Mouse (Mus musculus) heart, postnatal 0 days (tissue): ENCODE data around the gene Sema5a. TPM values are rescaled to one million over a fixed set of nuclear protein-coding genes. Genes with fewer than 3 reads are reported as not detected.
A peak's percentile ranks its signal among the peaks of the same experiment; 100 is the strongest.

Source experiments
- ATAC-seq: fragments of 200-750 bp; cut with Nextera tagmentation; 2 replicates; pipeline ENCODE4 v1.8.0; 2017; ENCODE audit warnings: low read depth, moderate number of reproducible peaks, moderate library complexity; ENCODE audit not compliant: insufficient read depth
- DNase-seq: peaks from one replicate; pipeline ENCODE4 v3.0.0-alpha.2; 2016; ENCODE audit warnings: low spot score
- H3K27ac ChIP-seq: fragments of 300-500 bp; sonication (generic); 2 replicates; pipeline ENCODE4 v1.5.1; 2014; ENCODE audit warnings: low read depth, mild to moderate bottlenecking
- H3K27me3 ChIP-seq: fragments of 300-500 bp; sonication (generic); 2 replicates; pipeline ENCODE4 v1.6.1; 2014; ENCODE audit warnings: low read length, mixed read lengths; ENCODE audit not compliant: control insufficient read depth, insufficient read depth
- H3K36me3 ChIP-seq: fragments of 300-500 bp; sonication (generic); replicated peaks from 2 replicates; pipeline ENCODE4 v1.6.1; 2014; ENCODE audit warnings: low read length, mixed read lengths; ENCODE audit not compliant: control insufficient read depth, insufficient read depth
- H3K4me1 ChIP-seq: fragments of 300-500 bp; sonication (generic); 2 replicates; pipeline ENCODE4 v1.6.1; 2014; ENCODE audit warnings: antibody characterized with exemption; ENCODE audit not compliant: control insufficient read depth, insufficient read depth
- H3K4me2 ChIP-seq: fragments of 300-500 bp; sonication (generic); 2 replicates; pipeline ENCODE4 v1.6.1; 2014; ENCODE audit warnings: low read depth, mild to moderate bottlenecking, low read length, moderate library complexity
- H3K4me3 ChIP-seq: fragments of 300-500 bp; sonication (generic); 2 replicates; pipeline ENCODE4 v1.5.1; 2014; ENCODE audit warnings: low read depth, low read length
- H3K9ac ChIP-seq: fragments of 300-500 bp; sonication (generic); replicated peaks from 2 replicates; pipeline ENCODE4 v1.6.1; 2014; ENCODE audit warnings: low read depth, low read length, mixed read lengths
- H3K9me3 ChIP-seq: fragments of 300-500 bp; sonication (generic); replicated peaks from 2 replicates; pipeline ENCODE4 v1.6.1; 2016; ENCODE audit warnings: low read length; ENCODE audit not compliant: control insufficient read depth
- CTCF ChIP-seq: IDR thresholded peaks from 2 replicates; pipeline ENCODE4 v1.5.1; 2016; ENCODE audit warnings: antibody characterized with exemption, control low read depth, low read depth
- EP300 ChIP-seq: IDR thresholded peaks from 2 replicates; pipeline ENCODE4 v1.6.1; 2016; ENCODE audit warnings: antibody characterized with exemption, low read depth
- WGBS: fragments of 180-500 bp; shearing (Covaris S2); extraction: QIAGEN DNeasy Blood & Tissue Kit; methylation state at CpG from one replicate; pipeline ENCODE4 v1.1.7; 2014; 5-methylcytosine and 5-hydroxymethylcytosine counted together
- polyA plus RNA-seq: library from polyadenylated mRNA; unstranded; fragments of >200 nt; fragmentation: Nextera tagmentation; extraction: Ambion mirVana; gene quantifications from 2 replicates; pipeline ENCODE4 v1.2.1, GENCODE M21; 2015
- total RNA-seq: library from RNA; depleted of rRNA; stranded (reverse); fragments of >200 nt; gene quantifications from 2 replicates; pipeline ENCODE4 v1.2.3, GENCODE M21; 2014; ENCODE audit warnings: low replicate concordance

The Sema5a gene
- total and polyA plus RNA-seq, 2 experiments from 2014 or later, result 3.7 to 11.5 TPM

GRCm38 (mm10) chr15:32633713-32634112, 389.1 kb downstream of the Sema5a start:
- no peak for DNase-seq
- Histone ChIP-seq H3K36me3 (0 out of 2 replicates have a peak, but pooled peaks cover 4% of the 10 kb centered on the region), H3K27ac (no peak overlapping the region), H3K27me3 (no peaks in the 10 kb centered on the region), H3K4me2 (no peak overlapping the region), H3K4me3 (no peak overlapping the region), H3K9ac (no peak overlapping the region), H3K9me3 (no peaks in the 10 kb centered on the region), H3K4me1 (no peaks in the 10 kb centered on the region)
- 93% methylated on average over 8 of the region's 8 CpGs for WGBS
- no peak for TF ChIP-seq EP300
- no peak for TF ChIP-seq CTCF
- ATAC-seq, result no peak

GRCm38 (mm10) chr15:32637879-32638278, 393.3 kb downstream of the Sema5a start:
- Histone ChIP-seq H3K4me2 (no peak overlapping the region), H3K36me3 (no peaks in the 10 kb centered on the region), H3K4me3 (no peak overlapping the region), H3K27ac (no peak overlapping the region), H3K9me3 (no peaks in the 10 kb centered on the region), H3K4me1 (no peaks in the 10 kb centered on the region), H3K9ac (no peak overlapping the region), H3K27me3 (no peaks in the 10 kb centered on the region)
- DNase-seq (no peak), ATAC-seq (no peak)
- TF ChIP-seq EP300 (no peak), CTCF (no peak)
- WGBS, result 86% methylated on average over 3 of the region's 3 CpGs

DNA sequence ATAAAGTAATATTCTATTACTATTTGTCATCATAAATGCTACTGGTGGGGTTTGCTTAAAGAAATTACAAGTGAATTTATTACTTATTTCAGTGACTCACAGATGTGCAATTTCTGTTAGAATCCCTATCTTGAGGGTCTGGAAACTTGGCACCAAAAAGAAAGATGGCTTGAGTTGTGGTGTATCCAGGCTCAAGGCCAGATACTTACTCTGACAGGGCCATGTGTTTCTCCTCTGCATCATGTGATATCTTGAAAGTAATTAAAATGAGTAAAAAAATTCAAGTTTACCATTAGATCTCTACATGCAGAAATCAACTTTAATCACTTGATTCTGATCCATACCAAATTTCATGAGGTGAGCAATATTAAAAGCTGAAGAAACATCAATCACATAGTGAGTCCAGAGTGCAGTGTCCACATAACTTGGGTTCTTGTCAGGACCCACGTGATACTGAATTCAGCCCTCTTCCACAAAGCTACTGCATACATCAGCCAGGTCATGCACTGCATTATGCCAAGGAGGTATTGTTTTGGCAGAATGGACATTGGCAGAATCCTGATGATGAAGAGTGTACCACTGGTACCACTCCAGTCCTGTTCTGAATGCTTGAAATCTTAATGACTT, 402.6 kb downstream of the Sema5a start:
- peak; percentile 45 for DNase-seq
- no peak overlapping the region; the same call in 1 of the 2 replicates for H3K27ac ChIP-seq
- ATAC-seq, result no peak

DNA sequence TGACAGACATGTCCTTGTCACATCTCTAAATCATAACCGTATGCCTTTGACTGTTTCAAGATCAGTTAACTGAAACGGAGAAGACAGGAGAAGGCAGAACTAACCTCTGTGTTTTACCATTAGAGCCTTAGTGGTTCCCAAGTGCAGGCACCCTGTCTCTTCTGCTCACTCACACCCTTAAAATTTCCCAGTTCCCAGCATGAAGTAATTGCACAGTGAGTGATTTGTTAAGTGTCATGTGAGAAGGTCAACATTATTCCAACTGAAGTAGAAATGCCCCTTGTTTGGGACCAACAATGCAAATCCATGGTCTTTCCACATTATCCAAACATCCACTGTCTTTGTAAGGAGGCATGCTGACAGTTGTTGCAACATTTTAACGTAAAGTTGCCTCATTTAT, 409.4 kb downstream of the Sema5a start:
- ATAC-seq (no peak), DNase-seq (no peak)
- H3K36me3 ChIP-seq, result no peaks in the 10 kb centered on the region
- no peak overlapping the region for H3K4me3 ChIP-seq
- no peak overlapping the region for H3K27ac ChIP-seq
- 80% methylated on average over 3 of the region's 3 CpGs for WGBS
- no peak overlapping the region for H3K4me2 ChIP-seq
- TF ChIP-seq CTCF (no peak), EP300 (no peak)
- no peaks in the 10 kb centered on the region for H3K27me3 ChIP-seq
- no peaks in the 10 kb centered on the region for H3K9me3 ChIP-seq
- H3K4me1 ChIP-seq, result no peaks in the 10 kb centered on the region
- H3K9ac ChIP-seq, result no peak overlapping the region

More for the DNA sequence above, 402.6 kb downstream of the Sema5a start:
- 39% methylated on average over 1 of the region's 1 CpGs for WGBS
- Histone ChIP-seq H3K4me1 (no peaks in the 10 kb centered on the region), H3K9ac (no peak overlapping the region), H3K4me2 (no peak overlapping the region), H3K27me3 (no peaks in the 10 kb centered on the region), H3K9me3 (no peaks in the 10 kb centered on the region), H3K36me3 (no peaks in the 10 kb centered on the region), H3K4me3 (no peak overlapping the region)
- TF ChIP-seq EP300 (no peak), CTCF (no peak)

- H3K9ac ChIP-seq, result no peak overlapping the region
- H3K27ac ChIP-seq, result no peak overlapping the region
- H3K9me3 ChIP-seq, result no peaks in the 10 kb centered on the region
- no peak overlapping the region for H3K4me2 ChIP-seq
- H3K4me1 ChIP-seq, result no peaks in the 10 kb centered on the region
- no peaks in the 10 kb centered on the region for H3K27me3 ChIP-seq
- ATAC-seq (no peak), DNase-seq (no peak)
- 38% methylated on average over 4 of the region's 4 CpGs for WGBS
- TF ChIP-seq CTCF (no peak), EP300 (no peak)
- no peak overlapping the region for H3K4me3 ChIP-seq
- no peaks in the 10 kb centered on the region for H3K36me3 ChIP-seq
These were observed 411.4 kb downstream of the Sema5a start for GRCm38 (mm10) chr15:32656017-32656416.

DNA sequence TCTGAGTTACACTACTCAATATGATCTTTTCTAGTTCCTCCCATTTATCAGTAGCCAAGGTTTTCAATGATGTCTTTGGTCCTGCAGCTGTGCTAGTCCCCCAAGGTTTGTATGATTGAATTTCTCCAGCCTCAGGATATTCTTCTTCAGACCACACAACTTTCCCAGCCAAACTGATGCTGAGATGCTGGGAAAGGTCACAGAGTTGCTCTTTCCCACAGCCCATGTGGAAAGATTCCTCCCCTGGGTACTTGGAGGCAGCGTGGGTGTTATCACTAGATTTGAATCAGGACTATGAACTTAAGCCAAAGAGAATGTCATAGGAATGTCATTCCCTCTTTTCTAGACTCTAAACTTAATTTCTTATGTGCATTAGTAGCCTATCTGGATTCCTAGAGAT, 431.8 kb downstream of the Sema5a start:
- Histone ChIP-seq H3K4me2 (no peak overlapping the region), H3K4me3 (no peak overlapping the region), H3K27me3 (no peaks in the 10 kb centered on the region), H3K9me3 (no peaks in the 10 kb centered on the region), H3K36me3 (no peaks in the 10 kb centered on the region), H3K4me1 (no peaks in the 10 kb centered on the region), H3K27ac (no peak overlapping the region), H3K9ac (no peak overlapping the region)
- TF ChIP-seq CTCF (no peak), EP300 (no peak)
- DNase-seq (no peak), ATAC-seq (no peak)
- 47% methylated on average over 1 of the region's 1 CpGs for WGBS
